Mouse (Mus musculus) urinary bladder, adult 2 months (tissue): ENCODE data around the gene Gm525. TPM values are rescaled to one million over a fixed set of nuclear protein-coding genes. Genes with fewer than 3 reads are reported as not detected.
"Not testable (repeated sequence)": the region's sequence is repeated elsewhere in the genome, so short reads cannot be mapped to it uniquely, and the experiment has no call there.

Experiments
- DNase-seq: peaks from one replicate; pipeline ENCODE4 v3.0.0; 2022; ENCODE audit warnings: low spot score
- polyA plus RNA-seq: library from polyadenylated mRNA; depleted of rRNA; stranded (reverse); fragments of >200 nt; gene quantifications from 2 replicates; pipeline ENCODE4 v1.2.3, GENCODE M21; 2012; rRNA removed

The Gm525 gene
- polyA plus RNA-seq: 0.18 and 0.72 TPM in 2 replicates

- no peak for DNase-seq
Observed at GRCm38 (mm10) chr11:89073541-89073940, at the start of gene Gm525. Gene Gm525 (plus strand): TSS chr11:89073841.

DNA sequence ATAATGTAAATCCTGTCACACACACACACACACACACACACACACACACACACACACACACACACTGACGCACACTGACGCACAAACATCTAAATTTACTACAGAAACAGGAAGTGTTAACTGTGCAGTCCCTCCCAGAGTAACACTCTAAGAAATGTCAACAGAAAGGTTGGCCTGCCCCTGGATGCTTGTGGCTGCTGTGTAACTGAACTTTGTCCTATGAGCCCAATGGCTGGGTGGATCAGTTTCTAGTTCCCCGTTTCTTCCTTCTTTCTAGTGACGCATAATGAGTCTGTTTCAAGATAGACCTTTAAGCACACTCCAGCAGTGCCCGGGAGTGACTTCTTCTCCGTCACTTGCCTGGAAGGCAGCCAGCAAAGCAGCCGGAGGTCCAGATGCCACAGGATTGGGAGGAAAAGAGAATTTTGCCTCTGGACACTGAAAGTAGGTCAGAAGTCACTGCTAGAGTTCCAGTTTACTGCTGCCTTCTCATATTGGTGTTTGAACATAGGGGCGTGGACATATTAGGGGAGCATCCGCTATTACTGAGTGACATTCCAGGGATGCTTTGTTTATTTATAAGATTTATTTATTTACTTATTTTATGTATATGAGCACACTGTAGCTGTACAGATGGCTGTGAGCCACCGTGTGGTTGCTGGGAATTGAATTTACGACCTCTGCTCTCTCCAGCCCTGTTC is 49.3 kb upstream of the Gm525 start:
- DNase-seq: peak; percentile 51

GRCm38 (mm10) chr11:89025603-89026002 is 48.0 kb upstream of the Gm525 start:
- no peak for DNase-seq

DNA sequence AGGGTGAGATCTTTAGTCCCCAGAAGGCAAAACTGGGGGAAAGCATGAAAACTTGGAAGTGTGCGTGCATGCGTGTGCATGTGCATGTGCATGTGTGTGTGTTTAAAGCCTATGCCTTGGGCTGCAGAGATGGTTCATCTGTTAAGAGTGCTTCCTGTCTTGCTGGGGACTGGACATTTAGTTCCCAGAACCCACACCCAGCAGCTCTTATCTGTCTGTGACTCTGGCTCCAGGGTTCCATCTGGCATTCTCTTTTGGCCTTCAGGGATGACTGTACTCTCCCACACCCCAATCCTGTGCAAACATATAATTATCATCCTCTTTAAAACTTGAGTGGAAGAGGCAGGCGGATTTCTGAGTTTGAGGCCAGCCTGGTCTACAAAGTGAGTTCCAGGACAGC is 47.5 kb upstream of the Gm525 start:
- DNase-seq: no peak

DNA sequence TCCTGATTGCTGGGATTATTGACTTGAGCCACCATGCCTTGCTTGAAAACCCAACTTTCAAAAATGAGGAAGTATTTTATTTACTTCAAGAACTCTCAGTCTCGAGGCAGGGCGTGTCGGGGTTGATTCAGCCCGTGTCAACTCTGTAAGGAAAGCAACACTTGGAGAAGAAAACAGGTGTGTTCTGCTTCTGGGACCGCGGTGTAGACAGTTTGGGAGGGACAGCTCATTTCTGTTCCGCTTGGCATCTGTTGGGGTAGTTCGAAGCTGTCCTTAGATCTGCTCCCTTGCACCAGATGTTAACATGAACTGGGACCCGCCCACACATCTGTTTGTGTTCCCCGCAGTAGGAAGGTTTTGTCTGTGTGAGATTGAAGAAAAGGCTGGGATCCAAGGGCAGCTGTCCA is 45.7 kb upstream of the Gm525 start:
- no peak for DNase-seq

DNA sequence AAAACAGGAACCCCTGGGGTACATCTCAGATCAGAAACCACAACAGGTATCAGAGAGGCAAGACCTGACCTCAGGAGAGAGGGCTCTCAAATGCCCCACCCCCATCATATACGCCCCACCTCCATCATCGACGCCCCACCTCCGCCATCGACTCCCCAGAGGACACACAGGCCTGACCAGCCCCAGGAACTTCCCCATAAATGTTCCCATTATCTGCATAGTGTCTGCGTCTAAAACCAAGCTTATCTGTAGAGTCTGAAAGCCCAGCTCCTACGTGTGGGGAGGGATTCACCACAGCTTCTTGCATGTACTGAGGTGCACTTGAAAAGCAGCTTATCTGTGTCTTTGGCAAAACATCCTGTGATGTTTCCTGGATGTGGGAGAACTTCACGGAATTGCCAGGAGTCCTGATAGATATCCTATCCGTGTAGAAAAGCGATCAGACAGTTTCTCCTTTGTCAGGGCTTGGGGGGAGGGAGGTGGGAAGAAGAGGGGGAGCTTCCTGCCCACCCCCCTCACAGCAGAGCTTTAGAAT is 44.7 kb upstream of the Gm525 start:
- no peak for DNase-seq

DNA sequence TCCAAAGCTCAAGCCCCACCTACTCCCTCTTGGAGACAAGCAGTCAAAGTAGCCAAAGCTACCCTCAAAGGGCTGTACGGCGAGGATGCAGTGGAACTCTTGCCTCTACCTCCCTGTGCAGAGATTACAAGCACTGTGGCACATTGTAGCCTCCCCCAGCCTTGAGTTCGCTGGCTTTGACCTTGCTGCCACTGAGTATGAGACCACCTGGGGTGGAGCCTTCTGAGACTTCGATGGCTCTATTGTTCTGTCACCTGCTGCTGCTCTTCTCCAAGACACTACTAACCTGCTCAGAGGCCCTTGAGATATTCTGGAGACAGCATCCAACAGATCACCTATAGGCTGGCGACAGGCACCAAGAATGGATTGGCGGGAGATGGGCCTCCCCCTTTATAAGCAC is 43.1 kb upstream of the Gm525 start:
- no peak for DNase-seq

DNA sequence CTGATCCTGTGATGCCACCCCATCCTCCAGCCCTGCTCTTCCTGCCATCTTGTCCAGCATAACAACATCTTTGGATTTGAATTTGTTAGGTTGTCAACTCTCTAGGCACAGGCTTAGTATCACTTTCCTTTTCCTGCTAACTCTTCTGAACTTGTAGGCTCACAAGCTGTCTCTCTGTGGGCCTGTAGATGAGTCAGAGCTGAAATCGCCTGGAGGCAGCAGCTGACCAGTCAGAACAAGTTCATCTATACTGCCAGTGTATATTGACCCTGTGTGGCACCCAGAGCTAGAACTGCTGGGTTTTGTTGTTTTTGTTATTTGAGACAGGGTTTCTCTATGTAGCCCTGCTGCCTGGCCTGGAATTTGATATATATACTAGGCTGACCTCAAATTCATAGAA is 42.5 kb upstream of the Gm525 start:
- no peak for DNase-seq

DNA sequence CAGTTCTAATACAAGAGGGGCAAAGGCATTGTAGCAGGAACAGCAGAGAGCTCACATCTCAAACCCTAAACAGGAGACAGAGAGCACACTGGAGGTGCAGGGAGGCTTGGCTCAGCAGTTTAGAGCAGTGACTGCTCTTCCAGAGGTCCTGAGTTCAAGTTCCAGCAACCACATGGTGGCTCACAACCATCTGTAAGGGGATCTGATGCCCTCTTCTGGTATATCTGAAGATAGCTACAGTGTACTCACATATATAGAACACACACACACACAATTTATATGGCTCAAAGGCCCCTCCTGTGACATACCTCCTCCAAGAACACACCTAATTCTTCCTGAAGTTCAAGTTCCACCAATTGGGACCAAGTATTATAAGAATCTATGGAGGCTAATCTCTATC is 39.0 kb upstream of the Gm525 start:
- DNase-seq: no peak

DNA sequence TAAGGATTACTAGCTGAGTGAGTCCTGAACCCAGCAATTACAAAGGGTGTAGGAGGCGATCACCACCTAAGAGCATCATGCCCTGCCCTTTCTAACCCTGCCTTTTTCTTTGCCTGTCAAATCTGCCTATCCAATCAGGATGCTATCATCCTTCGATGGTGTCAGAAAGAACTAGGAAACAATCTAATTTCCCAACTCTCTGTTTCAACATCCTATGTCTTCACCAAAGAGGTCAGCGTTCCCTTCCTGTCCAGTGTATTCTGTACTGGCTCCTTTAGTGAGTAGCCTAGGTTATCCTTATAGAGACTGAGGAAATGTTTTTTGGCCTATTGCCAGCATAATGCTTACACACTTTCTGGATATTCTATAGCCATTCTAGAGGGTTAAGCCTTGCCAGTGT is 38.1 kb upstream of the Gm525 start:
- DNase-seq: no peak

GRCm38 (mm10) chr11:89038496-89038895 is 35.1 kb upstream of the Gm525 start:
- DNase-seq: no peak

DNA sequence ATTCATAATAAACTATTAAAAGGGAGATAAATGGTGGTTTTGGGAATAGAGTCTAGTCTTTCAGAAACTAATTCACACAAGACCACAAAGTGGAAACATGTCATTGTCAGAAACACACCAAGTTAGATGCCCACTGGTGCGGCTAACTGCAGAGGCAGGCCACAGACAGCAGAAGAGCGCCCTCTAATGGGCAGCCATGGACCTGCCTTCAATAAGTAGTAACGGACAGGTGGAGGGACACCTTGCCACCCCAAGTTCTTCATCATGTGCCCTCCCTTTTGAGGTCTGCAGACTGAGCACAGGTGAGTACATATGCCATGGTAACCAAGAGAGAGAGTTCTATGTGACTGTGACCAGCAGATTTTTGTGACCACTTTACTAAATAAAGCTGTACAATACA is 34.3 kb upstream of the Gm525 start:
- no peak for DNase-seq

GRCm38 (mm10) chr11:89041073-89041472 is 32.6 kb upstream of the Gm525 start:
- DNase-seq: not testable (repeated sequence)

DNA sequence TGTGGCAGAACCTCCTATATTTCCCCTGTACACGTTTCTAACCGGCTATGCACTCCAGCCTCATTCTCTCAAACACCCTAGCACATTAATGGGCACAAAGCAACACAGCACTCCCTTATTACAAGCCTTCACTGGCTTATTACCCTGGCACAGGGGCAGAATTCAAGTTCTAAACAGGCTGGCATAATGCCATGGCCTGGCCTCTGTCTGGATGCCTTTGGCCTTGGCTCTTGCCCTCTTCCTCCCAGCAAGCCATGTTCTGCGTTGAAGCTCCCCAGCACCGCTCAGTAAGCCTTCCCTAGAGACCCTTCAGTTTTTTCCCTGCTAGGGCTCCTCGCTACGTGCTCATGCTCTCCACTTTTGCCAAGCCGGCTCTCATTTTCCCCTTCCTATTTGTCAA is 30.6 kb upstream of the Gm525 start:
- DNase-seq: no peak

GRCm38 (mm10) chr11:89045501-89045900 is 28.1 kb upstream of the Gm525 start:
- not testable (repeated sequence) for DNase-seq

GRCm38 (mm10) chr11:89046021-89046420 is 27.6 kb upstream of the Gm525 start:
- no peak for DNase-seq

- DNase-seq: no peak
Observed at GRCm38 (mm10) chr11:89051767-89052166, 21.9 kb upstream of the Gm525 start.

- no peak for DNase-seq
Observed at GRCm38 (mm10) chr11:89055931-89056690, 17.5 kb upstream of the Gm525 start.

DNA sequence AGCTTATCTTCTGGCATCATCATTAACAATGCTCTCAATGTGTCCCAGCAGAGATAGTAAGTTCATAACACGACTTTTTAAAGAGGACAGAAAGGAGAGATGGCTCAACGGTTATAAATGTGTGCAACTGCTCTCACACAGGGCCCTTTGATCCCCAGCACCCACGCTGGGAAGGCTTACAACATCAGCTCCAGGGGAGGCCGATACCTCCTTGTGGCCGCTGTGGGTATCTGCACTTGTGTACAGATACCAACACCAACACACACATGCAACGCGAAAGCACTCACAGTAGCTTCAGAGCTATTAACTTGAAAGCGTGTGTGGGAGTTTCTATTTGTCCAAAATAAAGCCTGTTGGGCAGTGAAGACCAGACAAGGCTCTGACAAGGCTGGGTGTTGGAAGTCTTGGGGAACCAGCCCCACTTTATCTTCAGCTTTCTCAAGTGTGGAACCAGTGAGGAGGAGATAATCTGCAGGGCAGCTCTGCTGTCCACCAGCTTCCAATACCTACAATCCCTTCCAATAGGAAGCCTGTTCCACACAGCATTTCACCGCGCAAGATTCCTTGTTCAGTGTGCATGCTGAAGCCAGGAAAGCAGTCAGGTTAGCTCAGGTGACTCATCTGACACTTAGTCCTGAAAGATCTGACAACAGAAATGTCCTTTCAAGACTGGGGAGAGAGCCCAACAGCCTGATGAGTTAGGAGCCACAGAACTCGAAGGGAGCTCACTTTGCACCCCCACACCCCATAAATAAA is 14.9 kb upstream of the Gm525 start:
- DNase-seq: no peak

- DNase-seq: no peak
Observed at GRCm38 (mm10) chr11:89059919-89060422, 13.7 kb upstream of the Gm525 start.

- DNase-seq: peak; percentile 79
Observed at GRCm38 (mm10) chr11:89060423-89061089, 13.1 kb upstream of the Gm525 start.

DNA sequence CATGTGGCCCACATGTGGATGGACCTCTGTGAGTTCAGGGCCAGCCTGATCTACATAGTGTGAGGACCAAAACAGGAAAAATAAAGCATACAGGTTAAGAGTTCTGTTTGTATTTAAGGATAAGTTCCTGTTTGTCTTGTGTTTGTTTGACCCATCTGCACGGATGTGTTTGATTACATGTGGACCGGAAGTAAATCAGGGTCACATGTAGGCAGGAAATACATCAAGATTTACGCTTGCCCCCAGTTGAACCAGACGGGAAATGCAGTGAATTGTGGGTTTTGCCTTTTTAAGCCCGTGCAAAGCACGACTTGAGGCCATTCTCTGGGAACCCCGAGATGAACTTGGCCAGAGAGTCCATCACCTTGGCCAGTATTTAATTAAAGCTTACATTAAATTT is 12.3 kb upstream of the Gm525 start:
- no peak for DNase-seq
